Mouse (Mus musculus) intestine, embryonic 14.5 days (tissue): ENCODE measurements at regions not wholly inside any gene's neighbourhood (a gene's known extent, or its start where the extent isn't known, plus 50 kb on each side); places are given as distances from the start of the nearest gene placed in this dataset.
"Not testable (repeated sequence)": the region's sequence is repeated elsewhere in the genome, so short reads cannot be mapped to it uniquely, and the experiment has no call there.

Experiments used
- ATAC-seq: fragments of 200-750 bp; cut with Nextera tagmentation; replicated peaks from 2 replicates; pipeline ENCODE4 v1.8.0; 2017; ENCODE audit warnings: low read depth, moderate number of reproducible peaks, moderate TSS enrichment, moderate library complexity; ENCODE audit not compliant: low FRiP score, low TSS enrichment
- DNase-seq: peaks from one replicate; pipeline ENCODE4 v3.0.0-alpha.2; 2018; ENCODE audit warnings: low spot score
- H3K27ac ChIP-seq: fragments of 300-500 bp; sonication (generic); 2 replicates; pipeline ENCODE4 v1.5.1; 2014; ENCODE audit warnings: low read depth, mild to moderate bottlenecking, control low read depth
- H3K27me3 ChIP-seq: fragments of 300-500 bp; sonication (generic); replicated peaks from 2 replicates; pipeline ENCODE4 v1.6.1; 2014; ENCODE audit warnings: low read length, control low read depth; ENCODE audit not compliant: control insufficient read depth, insufficient read depth
- H3K36me3 ChIP-seq: fragments of 300-500 bp; sonication (generic); 2 replicates; pipeline ENCODE4 v1.6.1; 2014; ENCODE audit warnings: low read length, control low read depth; ENCODE audit not compliant: control insufficient read depth, insufficient read depth
- H3K4me1 ChIP-seq: fragments of 300-500 bp; sonication (generic); replicated peaks from 2 replicates; pipeline ENCODE4 v1.6.1; 2014; ENCODE audit warnings: low read length, control low read depth, mixed read lengths; ENCODE audit not compliant: control insufficient read depth, insufficient read depth
- H3K4me2 ChIP-seq: fragments of 300-500 bp; sonication (generic); 2 replicates; pipeline ENCODE4 v1.6.1; 2014; ENCODE audit warnings: low read length
- H3K4me3 ChIP-seq: fragments of 300-500 bp; sonication (generic); 2 replicates; pipeline ENCODE4 v1.5.1; 2014; ENCODE audit warnings: low read depth, low read length, control low read depth, mixed read lengths
- H3K9ac ChIP-seq: fragments of 300-500 bp; sonication (generic); 2 replicates; pipeline ENCODE4 v1.6.1; 2014; ENCODE audit warnings: mild to moderate bottlenecking, low read length
- H3K9me3 ChIP-seq: fragments of 300-500 bp; sonication (generic); 2 replicates; pipeline ENCODE4 v1.6.1; 2016; ENCODE audit warnings: low read length, control low read depth; ENCODE audit not compliant: control insufficient read depth
- WGBS: fragments of 180-500 bp; shearing (Covaris S2); extraction: QIAGEN DNeasy Blood & Tissue Kit; methylation state at CpG from one replicate; pipeline ENCODE4 v1.1.7; 2014; 5-methylcytosine and 5-hydroxymethylcytosine counted together

- no peak overlapping the region for H3K4me2 ChIP-seq
- H3K9ac ChIP-seq: no peak overlapping the region
- 86% methylated on average over 4 of the region's 4 CpGs for WGBS
- no peak overlapping the region for H3K27ac ChIP-seq
- no peaks in the 10 kb centered on the region for H3K4me1 ChIP-seq
- H3K27me3 ChIP-seq: no peaks in the 10 kb centered on the region
- H3K9me3 ChIP-seq: no peaks in the 10 kb centered on the region
- no peak overlapping the region for H3K4me3 ChIP-seq
- DNase-seq (no peak), ATAC-seq (no peak)
- H3K36me3 ChIP-seq: no peaks in the 10 kb centered on the region
These were observed 164.2 kb downstream of the Sst start for GRCm38 (mm10) chr16:23726562-23726961.

- DNase-seq (no peak), ATAC-seq (no peak)
- Histone ChIP-seq H3K36me3 (no peaks in the 10 kb centered on the region), H3K4me1 (no peaks in the 10 kb centered on the region), H3K27me3 (no peaks in the 10 kb centered on the region), H3K4me2 (no peak overlapping the region), H3K27ac (no peak overlapping the region), H3K9me3 (no peaks in the 10 kb centered on the region), H3K9ac (no peak overlapping the region), H3K4me3 (no peak overlapping the region)
These were observed 169.0 kb downstream of the Sst start for GRCm38 (mm10) chr16:23721745-23722144.

- no peak overlapping the region for H3K9ac ChIP-seq
- no peak overlapping the region for H3K4me2 ChIP-seq
- H3K9me3 ChIP-seq: no peaks in the 10 kb centered on the region
- 35% methylated on average over 1 of the region's 1 CpGs for WGBS
- DNase-seq (no peak), ATAC-seq (no peak)
- no peaks in the 10 kb centered on the region for H3K4me1 ChIP-seq
- H3K4me3 ChIP-seq: no peak overlapping the region
- no peak overlapping the region for H3K27ac ChIP-seq
- no peaks in the 10 kb centered on the region for H3K27me3 ChIP-seq
- H3K36me3 ChIP-seq: no peaks in the 10 kb centered on the region
These were observed 180.5 kb upstream of the Masp1 start for GRCm38 (mm10) chr16:23701156-23701555.

GRCm38 (mm10) chr16:23694226-23694625 is 173.6 kb upstream of the Masp1 start:
- not testable (repeated sequence) for DNase-seq, H3K27ac ChIP-seq, H3K9me3 ChIP-seq, H3K4me3 ChIP-seq, H3K9ac ChIP-seq, H3K4me2 ChIP-seq, ATAC-seq, H3K27me3 ChIP-seq, H3K36me3 ChIP-seq, H3K4me1 ChIP-seq

- H3K4me2 ChIP-seq: no peak overlapping the region
- no peaks in the 10 kb centered on the region for H3K36me3 ChIP-seq
- H3K9ac ChIP-seq: no peak overlapping the region
- WGBS: 93% methylated on average over 2 of the region's 2 CpGs
- DNase-seq: no peak
- H3K27me3 ChIP-seq: no peaks in the 10 kb centered on the region
- no peak overlapping the region for H3K4me3 ChIP-seq
- ATAC-seq: no peak
- no peaks in the 10 kb centered on the region for H3K9me3 ChIP-seq
- no peaks in the 10 kb centered on the region for H3K4me1 ChIP-seq
- H3K27ac ChIP-seq: no peak overlapping the region
These were observed 169.4 kb upstream of the Masp1 start for GRCm38 (mm10) chr16:23690061-23690460.

GRCm38 (mm10) chr16:23686783-23687182 is 166.2 kb upstream of the Masp1 start:
- WGBS: 72% methylated on average over 8 of the region's 8 CpGs
- Histone ChIP-seq H3K9me3 (no peaks in the 10 kb centered on the region), H3K4me2 (no peak overlapping the region), H3K4me1 (no peaks in the 10 kb centered on the region), H3K9ac (no peak overlapping the region), H3K36me3 (no peaks in the 10 kb centered on the region), H3K27ac (no peak overlapping the region), H3K27me3 (no peaks in the 10 kb centered on the region), H3K4me3 (no peak overlapping the region)
- ATAC-seq (no peak), DNase-seq (no peak)

GRCm38 (mm10) chr16:23680434-23680833 is 159.8 kb upstream of the Masp1 start:
- Histone ChIP-seq H3K27me3 (no peaks in the 10 kb centered on the region), H3K27ac (no peak overlapping the region), H3K4me2 (no peak overlapping the region), H3K9ac (no peak overlapping the region), H3K4me1 (no peaks in the 10 kb centered on the region), H3K4me3 (no peak overlapping the region), H3K36me3 (no peaks in the 10 kb centered on the region), H3K9me3 (no peaks in the 10 kb centered on the region)
- WGBS: 73% methylated on average over 2 of the region's 2 CpGs
- DNase-seq (no peak), ATAC-seq (no peak)

- Histone ChIP-seq H3K27me3 (no peaks in the 10 kb centered on the region), H3K4me1 (no peaks in the 10 kb centered on the region), H3K4me2 (no peak overlapping the region), H3K9me3 (no peaks in the 10 kb centered on the region), H3K36me3 (no peaks in the 10 kb centered on the region), H3K9ac (no peak overlapping the region), H3K27ac (no peak overlapping the region), H3K4me3 (no peak overlapping the region)
- no peak for DNase-seq
- no peak for ATAC-seq
- WGBS: 61% methylated on average over 6 of the region's 6 CpGs
These were observed 151.8 kb upstream of the Masp1 start for GRCm38 (mm10) chr16:23672375-23672774.

- Histone ChIP-seq H3K4me2 (no peak overlapping the region), H3K4me1 (no peaks in the 10 kb centered on the region), H3K27me3 (no peaks in the 10 kb centered on the region), H3K27ac (no peak overlapping the region), H3K9me3 (no peaks in the 10 kb centered on the region), H3K4me3 (no peak overlapping the region), H3K9ac (no peak overlapping the region), H3K36me3 (no peaks in the 10 kb centered on the region)
- DNase-seq (no peak), ATAC-seq (no peak)
- WGBS: 69% methylated on average over 4 of the region's 4 CpGs
These were observed 149.5 kb upstream of the Masp1 start for GRCm38 (mm10) chr16:23670161-23670560.
